Mouse (Mus musculus) bone marrow macrophage, adult 2 months (primary cell): ENCODE results near the gene Glcci1.

Experiments
- CTCF ChIP-seq: IDR thresholded peaks from 2 replicates; pipeline ENCODE4 v1.5.1; 2012; ENCODE audit warnings: low read depth, mild to moderate bottlenecking, low read length, moderate library complexity
- POLR2A ChIP-seq: IDR thresholded peaks from 2 replicates; pipeline ENCODE4 v1.6.1; 2012; ENCODE audit warnings: mild to moderate bottlenecking, low read depth, low read length, borderline replicate concordance

DNA sequence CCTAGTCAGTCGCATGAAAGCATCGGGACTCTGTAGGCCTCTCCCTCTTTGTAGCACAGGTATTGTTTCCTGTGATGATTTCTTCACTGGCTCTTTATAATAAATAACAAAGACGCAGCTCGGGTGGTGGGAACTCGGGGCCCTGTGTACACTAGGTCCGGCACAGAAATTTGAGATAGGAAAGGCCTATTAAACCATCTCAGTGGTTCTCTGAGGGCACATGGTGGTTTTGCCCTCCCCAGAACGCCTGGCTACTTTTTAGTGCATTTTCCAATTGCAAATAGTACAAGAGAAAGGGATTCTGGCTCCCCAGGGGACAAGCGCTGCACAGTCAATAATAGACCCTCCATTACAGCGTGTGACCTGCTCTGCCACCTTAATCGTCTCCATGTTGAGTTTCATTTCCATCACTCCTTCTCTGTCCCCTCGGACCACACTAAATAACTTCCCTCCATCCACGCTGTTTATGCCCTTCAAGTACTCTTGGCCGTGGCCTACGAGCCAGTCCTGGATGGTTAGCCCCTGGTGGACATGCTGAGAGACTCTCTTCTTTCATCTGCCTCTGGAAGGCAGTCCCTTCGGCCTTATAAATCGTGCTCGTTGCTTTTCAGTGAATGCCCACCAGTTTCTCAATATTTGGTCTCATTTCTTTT lies 22.9 kb upstream of the Glcci1 start:
- TF ChIP-seq CTCF (no peak), POLR2A (no peak)
